Mouse (Mus musculus): Measurements from ENCODE around the gene Gm21958. TPM values are rescaled to one million over a fixed set of nuclear protein-coding genes. Genes with fewer than 3 reads are reported as not detected.

The Gm21958 gene
- polyA plus RNA-seq (2015; fragmentation: Nextera tagmentation; extraction: Ambion mirVana) = 0.72 TPM in 1 of 2 replicates, not detected in the other

GRCm38 (mm10) chr3:54714253-54714652 is at the start of gene Gm21958:
TSS of gene Gm21958 (minus strand) at chr3:54714353.
- Histone ChIP-seq H3K4me1 (no peaks in the 10 kb centered on the region), H3K27me3 (no peaks in the 10 kb centered on the region), H3K4me2 (no peak within 1 kb of the TSS), H3K9ac (no peak within 1 kb of the TSS), H3K36me3 (ENCODE audit: poor library complexity, severe bottlenecking) (peaks cover 82% of the 10 kb centered on the region), H3K9me3 (replicated peaks) (no peaks in the 10 kb centered on the region), H3K4me3 (no peak within 1 kb of the TSS), H3K27ac (no peak within 1 kb of the TSS)
- WGBS = 95% methylated on average over 6 of the region's 6 CpGs
- ATAC-seq = no peak

- no peaks in the 10 kb centered on the region for H3K36me3 ChIP-seq (ENCODE audit: poor library complexity, severe bottlenecking)
- no peak overlapping the region for H3K27ac ChIP-seq
- no peak overlapping the region for H3K9ac ChIP-seq
- 92% methylated on average over 1 of the region's 1 CpGs for WGBS
- 0 out of 2 replicates have a peak, but pooled peaks cover 3% of the 10 kb centered on the region for H3K27me3 ChIP-seq
- H3K4me2 ChIP-seq = no peak overlapping the region
- ATAC-seq = no peak
- peaks cover 6% of the 10 kb centered on the region for H3K4me1 ChIP-seq
- H3K9me3 ChIP-seq (replicated peaks) = no peaks in the 10 kb centered on the region
- no peak overlapping the region for H3K4me3 ChIP-seq
Observed at GRCm38 (mm10) chr3:54761258-54761657, 47.1 kb upstream of the Gm21958 start.

GRCm38 (mm10) chr3:54760321-54761115 is 46.4 kb upstream of the Gm21958 start:
- Histone ChIP-seq H3K36me3 (ENCODE audit: poor library complexity, severe bottlenecking) (no peaks in the 10 kb centered on the region), H3K9ac (no peak overlapping the region), H3K27ac (no peak overlapping the region), H3K4me3 (no peak overlapping the region), H3K27me3 (0 out of 2 replicates have a peak, but pooled peaks cover 9% of the 10 kb centered on the region), H3K4me2 (no peak overlapping the region), H3K4me1 (peaks cover 14% of the 10 kb centered on the region), H3K9me3 (replicated peaks) (no peaks in the 10 kb centered on the region)
- WGBS = 68% methylated on average over 15 of the region's 15 CpGs
- no peak for ATAC-seq

- WGBS = 82% methylated on average over 9 of the region's 9 CpGs
- Histone ChIP-seq H3K9me3 (replicated peaks) (no peaks in the 10 kb centered on the region), H3K27ac (no peak overlapping the region), H3K9ac (no peak overlapping the region), H3K27me3 (peaks cover 16% of the 10 kb centered on the region; the same call in 1 of the 2 replicates), H3K4me1 (peaks cover 22% of the 10 kb centered on the region), H3K36me3 (ENCODE audit: poor library complexity, severe bottlenecking) (no peaks in the 10 kb centered on the region), H3K4me2 (no peak overlapping the region), H3K4me3 (no peak overlapping the region)
- no peak for ATAC-seq
Observed at GRCm38 (mm10) chr3:54759211-54759610, 45.1 kb upstream of the Gm21958 start.

- H3K27ac ChIP-seq = no peak overlapping the region
Observed at GRCm38 (mm10) chr3:54757446-54757845, 43.3 kb upstream of the Gm21958 start.

GRCm38 (mm10) chr3:54756058-54756457 is 41.9 kb upstream of the Gm21958 start:
- ATAC-seq = 0 out of 2 replicates have a peak, but pooled peaks have one; percentile 39
- Histone ChIP-seq H3K27ac (no peak overlapping the region), H3K9ac (peak overlapping the region; percentile 78), H3K4me2 (peak overlapping the region; percentile 100), H3K4me1 (peaks cover 22% of the 10 kb centered on the region), H3K36me3 (ENCODE audit: poor library complexity, severe bottlenecking) (peaks cover 9% of the 10 kb centered on the region), H3K4me3 (peak overlapping the region; percentile 64), H3K27me3 (peaks cover 18% of the 10 kb centered on the region; the same call in 1 of the 2 replicates), H3K9me3 (replicated peaks) (no peaks in the 10 kb centered on the region)
- WGBS = 2% methylated on average over 11 of the region's 11 CpGs

More at GRCm38 (mm10) chr3:54757446-54757845, 43.3 kb upstream of the Gm21958 start:
- Histone ChIP-seq H3K9ac (no peak overlapping the region), H3K27me3 (peaks cover 18% of the 10 kb centered on the region; the same call in 1 of the 2 replicates), H3K36me3 (ENCODE audit: poor library complexity, severe bottlenecking) (no peaks in the 10 kb centered on the region), H3K4me2 (no peak overlapping the region), H3K4me1 (peaks cover 22% of the 10 kb centered on the region), H3K9me3 (replicated peaks) (no peaks in the 10 kb centered on the region), H3K4me3 (no peak overlapping the region)
- no peak for ATAC-seq
- WGBS = 90% methylated on average over 8 of the region's 8 CpGs

GRCm38 (mm10) chr3:54755145-54756041 is 41.2 kb upstream of the Gm21958 start, which contains the start of gene Smad9:
TSS of gene Smad9 (plus strand) at chr3:54755582.
- WGBS = under 1% methylated on average over 58 of the region's 66 CpGs
- no peaks in the 10 kb centered on the region for H3K9me3 ChIP-seq (replicated peaks)
- ATAC-seq = peak; percentile 87
- peaks cover 22% of the 10 kb centered on the region for H3K4me1 ChIP-seq
- peaks cover 18% of the 10 kb centered on the region; the same call in 1 of the 2 replicates for H3K27me3 ChIP-seq
- peak within 1 kb of the TSS; percentile 64 for H3K4me3 ChIP-seq
- peak within 1 kb of the TSS; percentile 100 for H3K4me2 ChIP-seq
- peak within 1 kb of the TSS; percentile 78 for H3K9ac ChIP-seq
- H3K36me3 ChIP-seq (ENCODE audit: poor library complexity, severe bottlenecking) = peaks cover 16% of the 10 kb centered on the region
- no peak within 1 kb of the TSS for H3K27ac ChIP-seq

GRCm38 (mm10) chr3:54753411-54753810 is 39.3 kb upstream of the Gm21958 start:
- Histone ChIP-seq H3K9me3 (replicated peaks) (no peaks in the 10 kb centered on the region), H3K4me2 (no peak overlapping the region), H3K27ac (no peak overlapping the region), H3K4me3 (no peak overlapping the region), H3K9ac (no peak overlapping the region), H3K27me3 (peaks cover 18% of the 10 kb centered on the region; the same call in 1 of the 2 replicates), H3K36me3 (ENCODE audit: poor library complexity, severe bottlenecking) (peaks cover 36% of the 10 kb centered on the region), H3K4me1 (peaks cover 22% of the 10 kb centered on the region)
- ATAC-seq = no peak
- WGBS = 77% methylated on average over 4 of the region's 4 CpGs

GRCm38 (mm10) chr3:54745799-54746198 is 31.6 kb upstream of the Gm21958 start:
- ATAC-seq = no peak
- no peaks in the 10 kb centered on the region for H3K4me1 ChIP-seq
- no peaks in the 10 kb centered on the region for H3K9me3 ChIP-seq (replicated peaks)
- H3K4me2 ChIP-seq = no peak overlapping the region
- H3K27me3 ChIP-seq = no peaks in the 10 kb centered on the region
- 57% methylated on average over 5 of the region's 5 CpGs for WGBS
- peaks cover 100% of the 10 kb centered on the region for H3K36me3 ChIP-seq (ENCODE audit: poor library complexity, severe bottlenecking)
- H3K4me3 ChIP-seq = no peak overlapping the region
- H3K9ac ChIP-seq = no peak overlapping the region
- no peak overlapping the region for H3K27ac ChIP-seq

- H3K4me3 ChIP-seq = no peak overlapping the region
- H3K9ac ChIP-seq = no peak overlapping the region
- ATAC-seq = no peak
- H3K9me3 ChIP-seq (replicated peaks) = no peaks in the 10 kb centered on the region
- no peak overlapping the region for H3K27ac ChIP-seq
- H3K27me3 ChIP-seq = no peaks in the 10 kb centered on the region
- H3K4me2 ChIP-seq = no peak overlapping the region
- no peaks in the 10 kb centered on the region for H3K4me1 ChIP-seq
- WGBS = 97% methylated on average over 11 of the region's 11 CpGs
- H3K36me3 ChIP-seq (ENCODE audit: poor library complexity, severe bottlenecking) = peaks cover 86% of the 10 kb centered on the region
Observed at GRCm38 (mm10) chr3:54741965-54742364, 27.8 kb upstream of the Gm21958 start.

GRCm38 (mm10) chr3:54737317-54737716 is 23.2 kb upstream of the Gm21958 start:
- peaks cover 48% of the 10 kb centered on the region for H3K36me3 ChIP-seq (ENCODE audit: poor library complexity, severe bottlenecking)
- WGBS = 97% methylated on average over 8 of the region's 8 CpGs
- H3K4me1 ChIP-seq = peaks cover 12% of the 10 kb centered on the region
- ATAC-seq = no peak
- no peak overlapping the region for H3K27ac ChIP-seq
- no peaks in the 10 kb centered on the region for H3K9me3 ChIP-seq (replicated peaks)
- H3K4me2 ChIP-seq = no peak overlapping the region
- H3K4me3 ChIP-seq = no peak overlapping the region
- no peak overlapping the region for H3K9ac ChIP-seq
- no peaks in the 10 kb centered on the region for H3K27me3 ChIP-seq
